In the genomic region with DNA sequence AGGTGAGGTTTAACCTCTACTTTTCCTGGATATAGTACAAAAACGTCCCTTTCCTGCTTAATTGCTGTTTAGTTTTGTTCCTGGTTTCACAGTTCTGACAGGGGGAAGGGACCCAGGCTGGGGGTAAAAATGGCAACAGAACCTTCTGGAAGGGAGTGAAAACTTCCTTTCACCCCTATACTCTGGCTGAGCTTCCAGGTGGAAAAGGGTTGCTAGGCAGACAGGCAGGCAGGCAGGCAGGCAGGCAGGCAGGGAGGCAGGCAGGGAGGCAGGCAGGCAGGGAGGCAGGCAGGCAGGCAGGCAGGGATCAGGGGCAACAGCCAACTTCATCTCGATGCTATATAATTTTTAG, we compare ENCODE assay signal across 26 mouse cellular contexts.
DNase-seq lines count a peak whose midpoint lies in the region; ATAC-seq lines count a peak whose summit lies in the region.
"Had no signal": no experiment of that assay in that cellular context is flagged by ENCODE, and none has a peak within 500 bp of the region (broad histone marks: within the 10 kb centered on the region; RNA-seq: fewer than 3 reads in every experiment).

No protein-coding gene starts in this region.

- ATAC-seq in forebrain, embryonic 11.5 days (replicated peaks; ENCODE audit: low FRiP score) = no peak
- 0 out of 2 replicates have a peak, but pooled peaks have one; percentile 28 for ATAC-seq in midbrain, embryonic 13.5 days
- ATAC-seq in hindbrain, embryonic 12.5 days (ENCODE audit: low FRiP score) = no peak
- peak; percentile 49; the same call in 1 of the 2 replicates for ATAC-seq in midbrain, embryonic 15.5 days (replicated peaks)
- ATAC-seq: activated CD4-positive, CD25-positive, alpha-beta regulatory T cell, adult 4 months had no signal

- H3K9me3 ChIP-seq in forebrain, embryonic 10.5 days = no peaks in the 10 kb centered on the region
- no peaks in the 10 kb centered on the region for H3K9me3 ChIP-seq in forebrain, embryonic 11.5 days (ENCODE audit: control insufficient read depth, low read length)
- no peaks in the 10 kb centered on the region for H3K9me3 ChIP-seq in midbrain, embryonic 13.5 days
- H3K9me3 ChIP-seq in midbrain, embryonic 10.5 days (replicated peaks) = no peaks in the 10 kb centered on the region
- no peaks in the 10 kb centered on the region for H3K9me3 ChIP-seq in hindbrain, embryonic 12.5 days (replicated peaks)
- no peaks in the 10 kb centered on the region for H3K9me3 ChIP-seq in midbrain, embryonic 15.5 days
- H3K9me3 ChIP-seq: heart, embryonic 13.5 days; limb, embryonic 13.5 days; liver, embryonic 13.5 days; neural tube, embryonic 12.5 days; stomach, embryonic 15.5 days had no signal

- H3K4me3 ChIP-seq in forebrain, embryonic 10.5 days = no peak overlapping the region
- H3K4me3 ChIP-seq in forebrain, embryonic 11.5 days (ENCODE audit: low read depth, low read length) = no peak overlapping the region
- no peak overlapping the region for H3K4me3 ChIP-seq in midbrain, embryonic 13.5 days (replicated peaks)
- no peak overlapping the region for H3K4me3 ChIP-seq in midbrain, embryonic 10.5 days
- H3K4me3 ChIP-seq in hindbrain, embryonic 12.5 days = no peak overlapping the region
- no peak overlapping the region for H3K4me3 ChIP-seq in midbrain, embryonic 15.5 days
- H3K4me3 ChIP-seq: heart, embryonic 13.5 days; limb, embryonic 13.5 days; liver, embryonic 13.5 days; megakaryocyte, embryonic 14.5 days; neural tube, embryonic 12.5 days; stomach, embryonic 15.5 days had no signal

- no peak for DNase-seq in forebrain, embryonic 10.5 days (ENCODE audit: extremely low spot score, low spot score)
- no peak for DNase-seq in forebrain, embryonic 11.5 days (ENCODE audit: low spot score)
- no peak for DNase-seq in midbrain, embryonic 10.5 days (ENCODE audit: low spot score)
- no peak for DNase-seq in right cerebral cortex, postnatal 14 days
- no peak for DNase-seq in lung, postnatal 10 days
- DNase-seq: adrenal gland, postnatal 10 days; cerebellum, adult 18-20 months; cerebellum, postnatal 14 days; gastrocnemius, postnatal 14 days; heart, adult 18-20 months; heart, postnatal 14 days; kidney, adult 2 months; liver, embryonic 13.5 days; lung, adult 2 months; lung, postnatal 36 days; thymus, postnatal 25 days had no signal

- no peaks in the 10 kb centered on the region for H3K36me3 ChIP-seq in forebrain, embryonic 10.5 days (replicated peaks)
- H3K36me3 ChIP-seq in forebrain, embryonic 11.5 days (ENCODE audit: control insufficient read depth, insufficient read depth, low read length) = no peaks in the 10 kb centered on the region
- H3K36me3 ChIP-seq in midbrain, embryonic 13.5 days = no peaks in the 10 kb centered on the region
- H3K36me3 ChIP-seq in midbrain, embryonic 10.5 days = no peaks in the 10 kb centered on the region
- no peaks in the 10 kb centered on the region for H3K36me3 ChIP-seq in hindbrain, embryonic 12.5 days
- H3K36me3 ChIP-seq in midbrain, embryonic 15.5 days (replicated peaks) = no peaks in the 10 kb centered on the region
- H3K36me3 ChIP-seq: heart, embryonic 13.5 days; limb, embryonic 13.5 days; liver, embryonic 13.5 days; neural tube, embryonic 12.5 days; stomach, embryonic 15.5 days had no signal

- H3K9ac ChIP-seq in forebrain, embryonic 11.5 days (ENCODE audit: low read length) = no peak overlapping the region
- no peak overlapping the region for H3K9ac ChIP-seq in midbrain, embryonic 13.5 days (replicated peaks)
- H3K9ac ChIP-seq in hindbrain, embryonic 12.5 days = no peak overlapping the region
- no peak overlapping the region for H3K9ac ChIP-seq in midbrain, embryonic 15.5 days
- H3K9ac ChIP-seq: heart, embryonic 13.5 days; limb, embryonic 13.5 days; liver, embryonic 13.5 days; neural tube, embryonic 12.5 days; stomach, embryonic 15.5 days had no signal

- H3K4me2 ChIP-seq in forebrain, embryonic 11.5 days (ENCODE audit: low read depth, low read length, severe bottlenecking) = no peak overlapping the region
- H3K4me2 ChIP-seq in midbrain, embryonic 13.5 days (replicated peaks) = no peak overlapping the region
- no peak overlapping the region for H3K4me2 ChIP-seq in hindbrain, embryonic 12.5 days (replicated peaks)
- no peak overlapping the region for H3K4me2 ChIP-seq in midbrain, embryonic 15.5 days
- H3K4me2 ChIP-seq: heart, embryonic 13.5 days; limb, embryonic 13.5 days; liver, embryonic 13.5 days; neural tube, embryonic 12.5 days; stomach, embryonic 15.5 days had no signal

- no peaks in the 10 kb centered on the region for H3K27me3 ChIP-seq in forebrain, embryonic 10.5 days (ENCODE audit: poor library complexity, severe bottlenecking)
- no peaks in the 10 kb centered on the region for H3K27me3 ChIP-seq in forebrain, embryonic 11.5 days (ENCODE audit: control insufficient read depth, insufficient read depth, low read length)
- no peaks in the 10 kb centered on the region for H3K27me3 ChIP-seq in midbrain, embryonic 13.5 days
- H3K27me3 ChIP-seq in midbrain, embryonic 10.5 days (ENCODE audit: low read depth, poor library complexity, severe bottlenecking) = no peaks in the 10 kb centered on the region
- H3K27me3 ChIP-seq in hindbrain, embryonic 12.5 days = no peaks in the 10 kb centered on the region
- H3K27me3 ChIP-seq in midbrain, embryonic 15.5 days (replicated peaks) = no peaks in the 10 kb centered on the region
- H3K27me3 ChIP-seq: heart, embryonic 13.5 days; limb, embryonic 13.5 days; liver, embryonic 13.5 days; megakaryocyte, embryonic 14.5 days; neural tube, embryonic 12.5 days; stomach, embryonic 15.5 days had no signal

- WGBS in forebrain, embryonic 10.5 days = 76% methylated on average over 2 of the region's 2 CpGs
- 70% methylated on average over 2 of the region's 2 CpGs for WGBS in forebrain, embryonic 11.5 days
- WGBS in midbrain, embryonic 13.5 days = 75% methylated on average over 2 of the region's 2 CpGs
- WGBS in midbrain, embryonic 10.5 days = 75% methylated on average over 2 of the region's 2 CpGs
- WGBS in hindbrain, embryonic 12.5 days = 58% methylated on average over 2 of the region's 2 CpGs
- 57% methylated on average over 2 of the region's 2 CpGs for WGBS in midbrain, embryonic 15.5 days

- H3K4me1 ChIP-seq in forebrain, embryonic 10.5 days = peaks cover 40% of the 10 kb centered on the region
- H3K4me1 ChIP-seq in forebrain, embryonic 11.5 days (replicated peaks; ENCODE audit: control insufficient read depth, insufficient read depth, low read length) = no peaks in the 10 kb centered on the region; the same call in 1 of the 2 replicates
- peaks cover 31% of the 10 kb centered on the region for H3K4me1 ChIP-seq in midbrain, embryonic 13.5 days (replicated peaks)
- H3K4me1 ChIP-seq in midbrain, embryonic 10.5 days = peaks cover 28% of the 10 kb centered on the region
- peaks cover 23% of the 10 kb centered on the region for H3K4me1 ChIP-seq in hindbrain, embryonic 12.5 days
- peaks cover 21% of the 10 kb centered on the region for H3K4me1 ChIP-seq in midbrain, embryonic 15.5 days
- H3K4me1 ChIP-seq: liver, embryonic 13.5 days; stomach, embryonic 15.5 days had no signal

- peak overlapping the region; percentile 35; the same call in 1 of the 2 replicates for H3K27ac ChIP-seq in forebrain, embryonic 10.5 days
- H3K27ac ChIP-seq in forebrain, embryonic 11.5 days (ENCODE audit: low read depth, low read length) = no peak overlapping the region
- H3K27ac ChIP-seq in midbrain, embryonic 13.5 days = peak overlapping the region; percentile 67
- H3K27ac ChIP-seq in midbrain, embryonic 10.5 days (replicated peaks) = no peak overlapping the region; the same call in 1 of the 2 replicates
- H3K27ac ChIP-seq in hindbrain, embryonic 12.5 days = 0 out of 2 replicates have a peak overlapping the region, but pooled peaks have one; percentile 30
- H3K27ac ChIP-seq in midbrain, embryonic 15.5 days = peak overlapping the region; percentile 67
- H3K27ac ChIP-seq: heart, embryonic 13.5 days; kidney, postnatal 0 days; limb, embryonic 13.5 days; liver, embryonic 13.5 days; neural tube, embryonic 12.5 days; stomach, embryonic 15.5 days had no signal

Comparison
In these comparisons a context has a peak if more than half of its experiments do, and no peak if none do; other contexts are left out.
1. H3K27ac ChIP-seq: peak in forebrain, embryonic 10.5 days (single experiment), midbrain, embryonic 13.5 days (single experiment), hindbrain, embryonic 12.5 days (single experiment) and midbrain, embryonic 15.5 days (single experiment); none in forebrain, embryonic 11.5 days (single experiment) and midbrain, embryonic 10.5 days (single experiment).
2. ATAC-seq: peak in midbrain, embryonic 13.5 days (single experiment) and midbrain, embryonic 15.5 days (single experiment); none in forebrain, embryonic 11.5 days (single experiment) and hindbrain, embryonic 12.5 days (single experiment).